Mouse (Mus musculus): ENCODE results near the gene Prelid3b. TPM values are rescaled to one million over a fixed set of nuclear protein-coding genes. Genes with fewer than 3 reads are reported as not detected.

The Prelid3b gene
- polyA plus RNA-seq, 1 experiment from 2014 or later = 109 TPM

DNA sequence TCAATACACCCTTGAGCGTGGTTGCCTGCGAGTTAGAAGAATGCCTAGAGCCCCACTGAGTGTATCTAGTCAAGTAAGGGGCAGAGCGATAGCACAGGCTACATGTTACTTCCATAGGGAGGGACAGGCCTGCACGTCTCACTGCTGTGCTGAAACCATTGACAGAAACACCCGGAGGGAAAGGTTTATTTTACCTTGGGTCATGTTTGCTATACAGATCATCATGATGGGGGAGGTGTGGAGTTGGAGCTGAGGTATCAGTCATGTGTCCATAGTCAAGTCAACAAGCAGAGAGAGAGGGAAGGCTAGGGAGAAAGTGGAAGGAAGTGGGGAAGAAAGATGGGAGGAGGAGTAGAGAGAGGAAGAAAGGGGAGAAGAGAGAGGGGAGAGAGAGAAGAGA, 14.1 kb upstream of the Prelid3b start:
- no peak for ATAC-seq
- no peak overlapping the region for H3K4me2 ChIP-seq (replicated peaks; ENCODE audit: low read depth)
- H3K9me3 ChIP-seq (ENCODE audit: control insufficient read depth) = no peaks in the 10 kb centered on the region
- H3K27me3 ChIP-seq (replicated peaks; ENCODE audit: control insufficient read depth, insufficient read depth, low read length) = no peaks in the 10 kb centered on the region
- no peak overlapping the region for H3K9ac ChIP-seq (ENCODE audit: low read depth, low read length)
- no peaks in the 10 kb centered on the region for H3K36me3 ChIP-seq (ENCODE audit: control insufficient read depth, insufficient read depth)
- no peak for TF ChIP-seq CTCF (IDR thresholded peaks at IDR 0.05; ENCODE audit: low read depth)
- H3K4me1 ChIP-seq (replicated peaks; ENCODE audit: control insufficient read depth, insufficient read depth, low read length) = no peaks in the 10 kb centered on the region
- 61% methylated on average over 5 of the region's 5 CpGs for whole genome bisulfite sequencing
- H3K27ac ChIP-seq (ENCODE audit: low read depth, low read length) = no peak overlapping the region
- no peak overlapping the region for H3K4me3 ChIP-seq (ENCODE audit: low read depth, low read length)

DNA sequence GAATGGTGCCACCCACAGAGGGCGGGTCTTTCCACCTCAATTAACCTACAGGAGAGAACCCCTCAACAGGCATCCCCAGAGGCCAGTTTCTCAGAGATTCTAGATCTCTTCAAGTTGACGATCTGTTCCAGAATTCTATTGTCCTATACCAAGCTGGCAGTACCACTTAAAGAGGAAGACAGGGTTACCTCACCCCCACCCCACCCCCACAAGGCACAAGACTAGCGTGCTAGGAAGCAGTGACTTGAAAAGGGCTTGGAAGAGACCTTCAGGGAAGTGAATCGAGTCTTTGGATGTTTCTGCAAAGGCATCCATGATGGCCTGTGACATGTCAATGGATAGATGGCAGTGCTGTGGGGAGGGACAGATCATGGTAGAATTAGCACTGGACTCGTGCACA, 5.9 kb upstream of the Prelid3b start:
- no peak overlapping the region for H3K4me3 ChIP-seq (ENCODE audit: low read depth, low read length)
- H3K27ac ChIP-seq (ENCODE audit: low read depth, low read length) = peak overlapping the region; percentile 86; the same call in 1 of the 2 replicates
- H3K4me2 ChIP-seq (replicated peaks; ENCODE audit: low read depth) = no peak overlapping the region
- TF ChIP-seq CTCF (IDR thresholded peaks at IDR 0.05; ENCODE audit: low read depth) = no peak
- ATAC-seq = no peak
- H3K4me1 ChIP-seq (replicated peaks; ENCODE audit: control insufficient read depth, insufficient read depth, low read length) = 0 out of 2 replicates have a peak, but pooled peaks cover 3% of the 10 kb centered on the region
- WGBS = 75% methylated on average over 5 of the region's 5 CpGs
- no peaks in the 10 kb centered on the region for H3K27me3 ChIP-seq (replicated peaks; ENCODE audit: control insufficient read depth, insufficient read depth, low read length)
- H3K36me3 ChIP-seq (ENCODE audit: control insufficient read depth, insufficient read depth) = no peaks in the 10 kb centered on the region
- H3K9me3 ChIP-seq (ENCODE audit: control insufficient read depth) = no peaks in the 10 kb centered on the region
- no peak overlapping the region for H3K9ac ChIP-seq (ENCODE audit: low read depth, low read length)

DNA sequence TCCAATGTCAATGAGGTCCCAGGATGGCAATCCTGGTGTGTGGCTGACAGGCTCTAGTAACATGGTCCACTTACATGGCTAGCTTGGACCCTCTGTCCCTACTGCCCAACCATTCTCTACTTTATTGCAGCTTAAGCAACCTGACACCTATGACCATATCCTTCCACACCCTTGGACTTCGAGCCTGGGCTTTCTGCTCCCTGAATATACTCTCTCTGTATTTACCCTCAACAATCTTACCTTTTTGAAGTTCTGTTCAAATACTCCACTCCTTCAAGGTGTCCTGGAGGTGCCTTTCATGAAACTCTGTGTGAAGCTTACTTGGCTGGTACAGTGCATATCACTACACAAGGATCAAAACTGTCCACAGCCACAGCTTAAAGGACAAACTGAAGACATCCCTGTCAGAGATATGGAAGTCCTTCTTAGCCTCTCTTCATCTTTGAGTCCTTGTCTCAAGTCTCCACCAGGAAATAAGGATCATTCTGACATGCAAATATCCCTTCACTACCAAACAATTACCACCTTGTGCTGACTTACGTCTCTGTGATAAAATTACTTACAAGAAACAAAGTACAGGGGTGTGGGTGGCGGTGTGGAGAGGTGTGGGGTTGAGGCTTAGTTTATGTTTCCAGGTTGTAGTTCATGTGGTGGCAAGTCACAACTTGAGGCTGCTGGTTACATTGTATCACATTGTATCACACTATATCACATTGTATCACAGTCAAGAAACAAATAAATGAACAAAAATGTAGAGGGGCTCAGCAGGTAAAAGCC, 4.8 kb upstream of the Prelid3b start:
- peak; percentile 77 for ATAC-seq
- Histone ChIP-seq H3K27ac (ENCODE audit: low read depth, low read length) (peak overlapping the region; percentile 86), H3K9ac (ENCODE audit: low read depth, low read length) (no peak overlapping the region), H3K4me1 (replicated peaks; ENCODE audit: control insufficient read depth, insufficient read depth, low read length) (peaks cover 7% of the 10 kb centered on the region; the same call in 1 of the 2 replicates), H3K4me2 (replicated peaks; ENCODE audit: low read depth) (no peak overlapping the region; the same call in 1 of the 2 replicates), H3K4me3 (ENCODE audit: low read depth, low read length) (no peak overlapping the region), H3K36me3 (ENCODE audit: control insufficient read depth, insufficient read depth) (no peaks in the 10 kb centered on the region), H3K9me3 (ENCODE audit: control insufficient read depth) (no peaks in the 10 kb centered on the region), H3K27me3 (replicated peaks; ENCODE audit: control insufficient read depth, insufficient read depth, low read length) (no peaks in the 10 kb centered on the region)
- no peak for TF ChIP-seq CTCF (IDR thresholded peaks at IDR 0.05; ENCODE audit: low read depth)
- 31% methylated on average over 3 of the region's 3 CpGs for WGBS

DNA sequence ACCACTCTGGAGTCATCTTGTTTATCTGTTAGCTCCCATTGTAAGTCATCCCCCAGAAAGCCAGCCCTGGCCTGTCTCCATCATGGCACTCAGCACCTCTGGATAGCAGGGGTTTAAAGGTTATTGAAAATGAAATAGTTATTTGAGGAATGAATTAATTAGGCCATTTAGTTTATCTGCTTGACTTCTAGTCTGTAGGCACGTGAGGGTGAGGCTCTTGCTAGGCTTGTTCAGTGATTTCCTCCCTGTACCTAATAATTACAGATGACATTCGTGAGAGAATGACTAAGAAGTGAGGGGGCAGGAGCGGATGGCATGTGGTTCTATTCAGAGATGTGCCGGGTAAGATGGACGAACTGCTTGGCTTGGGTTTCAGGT, 658 bp upstream of the Prelid3b start:
- Histone ChIP-seq H3K27me3 (replicated peaks; ENCODE audit: control insufficient read depth, insufficient read depth, low read length) (no peaks in the 10 kb centered on the region), H3K9ac (ENCODE audit: low read depth, low read length) (peak overlapping the region; percentile 58; the same call in 1 of the 2 replicates), H3K4me3 (ENCODE audit: low read depth, low read length) (peak overlapping the region; percentile 65; the same call in 1 of the 2 replicates), H3K4me1 (replicated peaks; ENCODE audit: control insufficient read depth, insufficient read depth, low read length) (peaks cover 20% of the 10 kb centered on the region), H3K4me2 (replicated peaks; ENCODE audit: low read depth) (peak overlapping the region; percentile 82), H3K36me3 (ENCODE audit: control insufficient read depth, insufficient read depth) (peaks cover 10% of the 10 kb centered on the region), H3K27ac (ENCODE audit: low read depth, low read length) (peak overlapping the region; percentile 92), H3K9me3 (ENCODE audit: control insufficient read depth) (no peaks in the 10 kb centered on the region)
- no peak for TF ChIP-seq CTCF (IDR thresholded peaks at IDR 0.05; ENCODE audit: low read depth)
- 64% methylated on average over 5 of the region's 5 CpGs for WGBS
- no peak for ATAC-seq

DNA sequence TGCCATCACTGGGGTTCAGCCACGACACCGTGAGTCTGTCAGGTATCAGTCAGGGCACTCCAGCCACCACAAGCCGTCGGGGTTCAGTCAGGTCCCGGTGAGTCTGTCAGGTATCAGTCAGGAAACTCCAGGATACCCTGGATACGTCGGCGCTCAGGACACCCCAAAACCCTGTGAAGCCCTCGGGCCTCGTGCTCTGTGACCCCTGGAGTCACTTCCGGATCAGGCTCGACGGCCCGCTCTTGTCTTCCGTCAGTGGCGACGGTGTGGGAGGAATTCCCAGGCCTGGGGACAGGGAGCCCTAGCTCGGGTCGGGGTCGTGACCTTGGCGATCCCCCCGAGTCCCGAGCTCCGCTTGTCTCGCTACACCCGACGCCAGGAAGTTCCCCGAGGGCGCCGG, 474 bp downstream of the Prelid3b start:
- Histone ChIP-seq H3K4me1 (replicated peaks; ENCODE audit: control insufficient read depth, insufficient read depth, low read length) (peaks cover 20% of the 10 kb centered on the region), H3K36me3 (ENCODE audit: control insufficient read depth, insufficient read depth) (peaks cover 20% of the 10 kb centered on the region), H3K4me3 (ENCODE audit: low read depth, low read length) (peak overlapping the region; percentile 65), H3K9ac (ENCODE audit: low read depth, low read length) (peak overlapping the region; percentile 81), H3K27me3 (replicated peaks; ENCODE audit: control insufficient read depth, insufficient read depth, low read length) (no peaks in the 10 kb centered on the region), H3K9me3 (ENCODE audit: control insufficient read depth) (no peaks in the 10 kb centered on the region), H3K27ac (ENCODE audit: low read depth, low read length) (peak overlapping the region; percentile 92), H3K4me2 (replicated peaks; ENCODE audit: low read depth) (peak overlapping the region; percentile 82)
- ATAC-seq = peak; percentile 17
- no peak for TF ChIP-seq CTCF (IDR thresholded peaks at IDR 0.05; ENCODE audit: low read depth)
- WGBS = 5% methylated on average over 30 of the region's 30 CpGs

DNA sequence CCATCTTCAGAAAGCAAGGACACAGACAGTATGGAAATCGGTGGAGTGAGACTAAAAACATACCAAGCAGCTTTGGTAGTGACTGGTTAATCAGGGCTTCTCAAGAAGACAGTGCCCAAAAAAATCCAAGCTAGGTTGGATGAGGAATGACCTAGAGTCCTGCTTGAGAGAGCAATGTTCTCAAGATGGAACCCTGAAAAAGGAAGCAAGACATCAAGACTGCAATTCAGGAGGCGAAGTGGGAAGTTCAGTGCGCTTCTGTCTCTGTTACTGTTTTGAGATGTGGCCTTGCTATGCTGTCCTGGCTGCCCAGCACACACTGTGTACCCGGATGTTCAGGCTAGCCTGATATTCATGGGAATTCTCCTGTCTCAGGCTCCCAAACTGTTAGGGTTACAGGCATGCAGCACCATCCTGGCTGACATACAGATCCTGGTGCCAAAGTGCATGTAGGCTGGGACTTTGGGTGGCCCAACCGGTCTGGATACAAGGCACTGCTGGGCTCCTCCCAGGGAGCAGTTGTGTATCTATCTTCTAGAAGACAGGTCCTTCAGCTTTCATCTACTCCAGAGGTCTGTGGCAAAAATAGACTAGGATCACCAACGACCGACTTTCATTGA, 2.0 kb downstream of the Prelid3b start:
- H3K4me2 ChIP-seq (replicated peaks; ENCODE audit: low read depth) = peak overlapping the region; percentile 82; the same call in 1 of the 2 replicates
- WGBS = 75% methylated on average over 7 of the region's 7 CpGs

More for the DNA sequence above, 2.0 kb downstream of the Prelid3b start:
- Histone ChIP-seq H3K27me3 (replicated peaks; ENCODE audit: control insufficient read depth, insufficient read depth, low read length) (no peaks in the 10 kb centered on the region), H3K9ac (ENCODE audit: low read depth, low read length) (no peak overlapping the region), H3K9me3 (ENCODE audit: control insufficient read depth) (no peaks in the 10 kb centered on the region), H3K36me3 (ENCODE audit: control insufficient read depth, insufficient read depth) (peaks cover 32% of the 10 kb centered on the region), H3K4me1 (replicated peaks; ENCODE audit: control insufficient read depth, insufficient read depth, low read length) (peaks cover 17% of the 10 kb centered on the region), H3K4me3 (ENCODE audit: low read depth, low read length) (no peak overlapping the region), H3K27ac (ENCODE audit: low read depth, low read length) (no peak overlapping the region)
- TF ChIP-seq CTCF (IDR thresholded peaks at IDR 0.05; ENCODE audit: low read depth) = no peak
- no peak for ATAC-seq
